Mouse (Mus musculus): ENCODE data around the gene Tenm2.

Gene Tenm2

GRCm38 (mm10) chr11:36277192-36277902, 958.4 kb downstream of the Tenm2 start:
- no peak for DNase-seq (ENCODE audit: low spot score in 2 of 2)

- DNase-seq (ENCODE audit: low spot score in 2 of 2), result no peak
Measured at GRCm38 (mm10) chr11:36276015-36276414, 959.7 kb downstream of the Tenm2 start.

GRCm38 (mm10) chr11:36272149-36272548, 963.6 kb downstream of the Tenm2 start:
- no peak for DNase-seq (ENCODE audit: low spot score in 2 of 2)

- DNase-seq (ENCODE audit: low spot score in 2 of 2), result no peak
Measured at GRCm38 (mm10) chr11:36269945-36270344, 965.8 kb downstream of the Tenm2 start.

GRCm38 (mm10) chr11:36264776-36265466, 970.8 kb downstream of the Tenm2 start:
- no peak for DNase-seq (ENCODE audit: low spot score in 2 of 2)

GRCm38 (mm10) chr11:36263840-36264239, 971.9 kb downstream of the Tenm2 start:
- DNase-seq (ENCODE audit: low spot score in 2 of 2), result no peak

GRCm38 (mm10) chr11:36257187-36257586, 978.6 kb downstream of the Tenm2 start:
- no peak for DNase-seq (ENCODE audit: low spot score in 2 of 2)

GRCm38 (mm10) chr11:36256747-36257146, 979.0 kb downstream of the Tenm2 start:
- no peak for DNase-seq (ENCODE audit: low spot score in 2 of 2)

GRCm38 (mm10) chr11:36254019-36254418, 981.7 kb downstream of the Tenm2 start:
- DNase-seq (ENCODE audit: low spot score in 2 of 2), result no peak

- no peak for DNase-seq (ENCODE audit: low spot score in 2 of 2)
Measured at GRCm38 (mm10) chr11:36250111-36250510, 985.7 kb downstream of the Tenm2 start.

- DNase-seq (ENCODE audit: low spot score in 2 of 2), result no peak
Measured at GRCm38 (mm10) chr11:36246152-36246551, 989.6 kb downstream of the Tenm2 start.

- no peak for DNase-seq (ENCODE audit: low spot score in 2 of 2)
Measured at GRCm38 (mm10) chr11:36244491-36244882, 991.3 kb downstream of the Tenm2 start.

- DNase-seq (ENCODE audit: low spot score in 2 of 2), result no peak
Measured at GRCm38 (mm10) chr11:36243747-36244490, 991.8 kb downstream of the Tenm2 start.

- DNase-seq (ENCODE audit: low spot score in 2 of 2), result no peak
Measured at GRCm38 (mm10) chr11:36238890-36239289, 996.9 kb downstream of the Tenm2 start.

- DNase-seq (ENCODE audit: low spot score in 2 of 2), result no peak
Measured at GRCm38 (mm10) chr11:36228654-36229053, 1007.1 kb downstream of the Tenm2 start.

GRCm38 (mm10) chr11:36228196-36228595, 1007.6 kb downstream of the Tenm2 start:
- DNase-seq (ENCODE audit: low spot score in 2 of 2), result no peak

GRCm38 (mm10) chr11:36226061-36226460, 1009.7 kb downstream of the Tenm2 start:
- DNase-seq (ENCODE audit: low spot score in 2 of 2), result no peak

GRCm38 (mm10) chr11:36223716-36224439, 1011.9 kb downstream of the Tenm2 start:
- DNase-seq (ENCODE audit: low spot score in 2 of 2), result no peak

GRCm38 (mm10) chr11:36222071-36222470, 1013.7 kb downstream of the Tenm2 start:
- no peak for DNase-seq (ENCODE audit: low spot score in 2 of 2)

- DNase-seq (ENCODE audit: low spot score in 2 of 2), result peak in 1 of 2 experiments; percentile 24
Measured at GRCm38 (mm10) chr11:36221271-36221975, 1014.3 kb downstream of the Tenm2 start.

- no peak for DNase-seq (ENCODE audit: low spot score in 2 of 2)
Measured at GRCm38 (mm10) chr11:36220651-36221050, 1015.1 kb downstream of the Tenm2 start.
